Mouse (Mus musculus) spleen, adult 2 months (tissue): ENCODE measurements around the gene Ulk2. TPM values are rescaled to one million over a fixed set of nuclear protein-coding genes. Genes with fewer than 3 reads are reported as not detected.

Experiments used
- DNase-seq, 2 experiments: peaks; one replicate each; pipeline versions ENCODE4 v3.0.0 to v3.0.0-alpha.2; 2012 to 2021; ENCODE audit warnings: low spot score in 2 of 2, low read depth in 1 of 2
- H3K27ac ChIP-seq: fragments of 200-500 bp; 2 replicates; pipeline ENCODE4 v1.5.1; 2012; ENCODE audit warnings: low read length, inconsistent platforms; ENCODE audit not compliant: insufficient read depth
- H3K27me3 ChIP-seq: fragments of 200-500 bp; 2 replicates; pipeline ENCODE4 v1.6.1; 2012; ENCODE audit warnings: mild to moderate bottlenecking, moderate library complexity, low read length, inconsistent platforms; ENCODE audit not compliant: control insufficient read depth, insufficient read depth
- H3K36me3 ChIP-seq: fragments of 200-500 bp; 2 replicates; pipeline ENCODE4 v1.6.1; 2012; ENCODE audit warnings: mild to moderate bottlenecking, low read length, inconsistent platforms; ENCODE audit not compliant: control insufficient read depth, insufficient read depth
- H3K4me1 ChIP-seq: fragments of 200-500 bp; 2 replicates; pipeline ENCODE4 v1.6.1; 2011; ENCODE audit warnings: inconsistent platforms; ENCODE audit not compliant: control insufficient read depth, insufficient read depth, insufficient read length
- H3K4me3 ChIP-seq: fragments of 200-500 bp; 2 replicates; pipeline ENCODE4 v1.5.1; 2011; ENCODE audit warnings: mild to moderate bottlenecking, inconsistent platforms; ENCODE audit not compliant: insufficient read depth, insufficient read length; ENCODE audit errors: extremely low read depth
- CTCF ChIP-seq: fragments of 200-500 bp; IDR thresholded peaks from 2 replicates; pipeline ENCODE4 v1.5.1; 2011; ENCODE audit warnings: mild to moderate bottlenecking, inconsistent platforms; ENCODE audit not compliant: insufficient read depth, insufficient read length, insufficient replicate concordance; ENCODE audit errors: extremely low read depth
- POLR2A ChIP-seq: fragments of 200-500 bp; IDR thresholded peaks from 2 replicates; pipeline ENCODE4 v1.6.1; 2011; ENCODE audit warnings: low read depth, low read length, inconsistent platforms
- WGBS: fragments of 180-500 bp; shearing (Covaris S2); methylation state at CpG from one replicate; pipeline ENCODE4 v1.1.7; 2018; 5-methylcytosine and 5-hydroxymethylcytosine counted together
- polyA plus RNA-seq: library from polyadenylated mRNA; depleted of rRNA; stranded (reverse); fragments of >200 nt; gene quantifications from 2 replicates; pipeline ENCODE4 v1.2.3, GENCODE M21; 2012

The Ulk2 gene
- polyA plus RNA-seq, 1 experiment: 36.1 TPM

DNA sequence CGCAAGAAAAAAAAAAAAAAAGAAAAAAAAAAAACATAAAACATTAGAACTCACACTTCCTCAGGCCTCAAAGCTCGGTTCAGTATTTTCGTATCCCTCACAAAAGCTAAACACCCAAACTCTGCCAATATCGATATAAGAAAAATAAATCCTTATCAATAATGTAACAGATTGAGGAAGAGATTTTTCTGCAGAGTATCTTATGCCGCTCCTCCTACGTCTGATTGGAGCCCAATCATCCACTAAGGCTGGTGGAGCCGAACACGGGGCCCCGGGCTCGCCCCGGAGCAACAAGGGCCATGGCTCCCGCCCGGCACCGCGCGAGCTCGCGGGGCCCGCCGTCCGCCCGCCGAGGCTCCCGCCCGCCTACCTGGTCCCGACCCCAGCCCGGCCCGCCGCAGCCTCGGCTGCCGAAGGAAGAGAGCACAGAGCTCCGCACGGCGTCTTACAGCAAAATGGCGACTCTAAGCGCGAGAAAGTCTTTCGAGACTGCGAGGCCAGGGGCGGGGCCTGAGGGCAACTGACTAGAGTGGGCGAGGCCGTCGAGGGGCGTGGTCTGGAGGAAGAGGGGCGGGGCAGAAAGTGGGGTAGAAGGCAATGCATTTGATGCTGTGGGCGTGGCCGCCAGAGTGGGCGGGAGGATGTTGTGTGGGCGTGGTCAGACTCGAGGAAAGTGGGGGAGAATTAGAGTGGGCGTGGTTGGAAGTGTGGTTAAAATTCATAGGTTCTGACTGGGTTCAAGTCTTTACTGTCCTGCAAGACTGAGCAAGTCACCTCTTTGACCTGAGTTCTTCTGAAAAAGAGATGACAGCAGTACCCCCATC, 93.1 kb downstream of the Ulk2 start, which contains the start of gene Prpsap2:
TSS of gene Prpsap2 (minus strand) at position 505 of the 824 bp plus-strand sequence.
- 0 out of 2 replicates have a peak, but pooled peaks cover 4% of the 10 kb centered on the region for H3K36me3 ChIP-seq
- H3K27ac ChIP-seq: peak within 1 kb of the TSS; percentile 87
- peaks cover 4% of the 10 kb centered on the region for H3K4me1 ChIP-seq
- peak; percentile 95 to 100 for DNase-seq
- no peaks in the 10 kb centered on the region for H3K27me3 ChIP-seq
- peak within 1 kb of the TSS; percentile 70 for H3K4me3 ChIP-seq
- under 1% methylated on average over 51 of the region's 51 CpGs for WGBS
- TF ChIP-seq POLR2A (peak; percentile 65), CTCF (no peak)

- no peak overlapping the region for H3K27ac ChIP-seq
- peak in 1 of 2 experiments; percentile 29 for DNase-seq
- H3K36me3 ChIP-seq: peaks cover 5% of the 10 kb centered on the region; the same call in 1 of the 2 replicates
- no peak overlapping the region for H3K4me3 ChIP-seq
- H3K27me3 ChIP-seq: no peaks in the 10 kb centered on the region
- 16% methylated on average over 5 of the region's 5 CpGs for WGBS
- no peak for TF ChIP-seq POLR2A
- TF ChIP-seq CTCF: no peak
- peaks cover 4% of the 10 kb centered on the region for H3K4me1 ChIP-seq
Measured at GRCm38 (mm10) chr11:61760518-61760917, 94.4 kb downstream of the Ulk2 start.

DNA sequence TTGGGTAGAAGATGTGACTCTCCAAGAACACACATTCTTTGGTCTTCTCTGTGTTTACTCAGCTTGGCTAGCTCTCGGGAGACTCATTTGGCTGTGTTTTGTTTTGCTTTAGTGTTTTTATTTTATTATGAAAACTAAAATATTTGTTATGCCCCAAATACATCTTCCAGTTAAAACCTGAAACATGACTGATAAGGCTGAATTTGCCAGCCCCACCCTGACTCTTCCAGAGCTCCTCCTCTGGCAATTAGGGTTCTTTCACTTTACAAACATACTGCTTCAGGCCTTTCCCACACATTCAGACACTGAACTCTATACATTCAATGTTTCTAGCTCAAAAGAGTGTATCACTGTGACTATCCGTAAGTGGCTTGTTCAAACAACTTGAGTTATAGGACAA, 97.7 kb downstream of the Ulk2 start:
- Histone ChIP-seq H3K4me3 (no peak overlapping the region), H3K4me1 (peaks cover 4% of the 10 kb centered on the region), H3K27me3 (no peaks in the 10 kb centered on the region), H3K27ac (no peak overlapping the region), H3K36me3 (peaks cover 21% of the 10 kb centered on the region)
- no peak for DNase-seq
- WGBS: 90% methylated on average over 2 of the region's 2 CpGs
- TF ChIP-seq CTCF (no peak), POLR2A (no peak)

GRCm38 (mm10) chr11:61751612-61752011, 103.3 kb downstream of the Ulk2 start:
- WGBS: 82% methylated on average over 5 of the region's 5 CpGs
- Histone ChIP-seq H3K4me1 (no peaks in the 10 kb centered on the region), H3K27me3 (no peaks in the 10 kb centered on the region), H3K27ac (no peak overlapping the region), H3K4me3 (no peak overlapping the region), H3K36me3 (peaks cover 36% of the 10 kb centered on the region)
- no peak for TF ChIP-seq POLR2A
- no peak for TF ChIP-seq CTCF
- DNase-seq: peak in 1 of 2 experiments; percentile 10

DNA sequence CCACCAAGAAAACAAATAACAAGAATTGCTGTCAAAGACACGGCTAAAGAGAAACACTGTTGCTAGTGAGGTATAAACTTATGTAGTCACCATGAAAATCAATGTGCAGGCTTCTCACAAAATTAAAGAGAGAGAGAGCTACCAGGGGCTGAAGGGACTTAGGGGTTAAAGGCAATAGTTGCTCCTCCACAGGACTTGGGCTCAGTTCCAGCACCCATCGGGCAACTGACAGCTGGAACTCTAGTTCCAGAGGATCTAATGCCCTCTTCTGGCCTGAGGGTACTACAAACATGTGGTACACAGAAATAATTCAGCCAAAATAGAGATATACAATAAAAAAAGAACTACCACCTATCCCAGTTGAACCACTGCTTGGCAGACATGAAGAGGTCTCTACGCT, 107.7 kb downstream of the Ulk2 start:
- WGBS: 81% methylated on average over 3 of the region's 3 CpGs

DNA sequence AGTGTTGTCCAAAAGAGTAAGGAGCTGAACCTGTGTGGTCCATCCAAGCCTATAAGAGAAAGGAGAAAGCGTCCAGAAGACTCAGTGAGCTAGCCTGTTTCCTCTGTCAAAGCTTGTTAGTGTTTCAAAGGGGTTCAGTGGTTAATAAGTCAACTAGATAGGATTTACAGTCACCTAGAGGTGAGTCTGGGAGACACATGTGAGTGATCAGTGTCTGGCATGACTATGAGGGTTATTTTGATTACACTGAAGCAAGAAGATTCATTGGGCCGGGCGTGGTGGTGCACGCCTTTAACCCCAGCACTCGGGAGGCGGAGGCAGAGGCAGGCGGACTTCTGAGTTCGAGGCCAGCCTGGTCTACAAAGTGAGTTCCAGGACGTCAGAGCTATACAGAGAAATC, 109.1 kb downstream of the Ulk2 start:
- H3K36me3 ChIP-seq: peaks cover 36% of the 10 kb centered on the region
- no peak for TF ChIP-seq CTCF
- TF ChIP-seq POLR2A: no peak
- no peak for DNase-seq

More for the DNA sequence above, 107.7 kb downstream of the Ulk2 start:
- DNase-seq: no peak
- Histone ChIP-seq H3K27me3 (no peaks in the 10 kb centered on the region), H3K4me1 (no peaks in the 10 kb centered on the region), H3K27ac (no peak overlapping the region), H3K4me3 (no peak overlapping the region), H3K36me3 (peaks cover 32% of the 10 kb centered on the region)
- TF ChIP-seq CTCF (no peak), POLR2A (no peak)

DNA sequence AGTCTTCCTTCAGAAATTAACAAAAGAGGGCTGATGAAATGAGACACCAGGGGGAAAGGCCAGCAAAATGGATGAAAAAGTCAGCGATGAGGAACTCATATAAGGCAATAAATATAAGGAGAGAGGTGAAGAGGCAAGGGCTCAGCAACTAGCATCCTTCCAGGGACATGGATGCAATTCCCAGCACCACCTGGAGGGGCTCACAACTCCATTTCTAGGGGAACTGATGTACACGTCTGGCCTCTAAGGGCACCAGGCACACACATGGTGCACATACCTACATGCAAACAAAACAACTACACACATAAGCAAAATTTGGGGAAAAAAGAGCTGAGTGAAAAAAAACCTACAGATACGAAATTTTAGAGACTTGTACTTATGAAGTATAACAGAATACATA, 110.4 kb downstream of the Ulk2 start:
- H3K27ac ChIP-seq: no peak overlapping the region
- 84% methylated on average over 3 of the region's 3 CpGs for WGBS
- TF ChIP-seq POLR2A (no peak), CTCF (no peak)
- H3K36me3 ChIP-seq: peaks cover 38% of the 10 kb centered on the region
- H3K27me3 ChIP-seq: no peaks in the 10 kb centered on the region
- H3K4me3 ChIP-seq: no peak overlapping the region
- no peaks in the 10 kb centered on the region for H3K4me1 ChIP-seq
- DNase-seq: no peak

More for the DNA sequence above, 109.1 kb downstream of the Ulk2 start:
- Histone ChIP-seq H3K27me3 (no peaks in the 10 kb centered on the region), H3K4me1 (no peaks in the 10 kb centered on the region), H3K4me3 (no peak overlapping the region), H3K27ac (no peak overlapping the region)
- 91% methylated on average over 9 of the region's 9 CpGs for WGBS
